Mouse (Mus musculus): ENCODE measurements around the gene Asb5.
"Not testable (repeated sequence)": the region's sequence is repeated elsewhere in the genome, so short reads cannot be mapped to it uniquely, and the experiment has no call there.

The Asb5 gene

GRCm38 (mm10) chr8:54541331-54541730 is 12.0 kb downstream of the Asb5 start:
- DNase-seq = no peak

- DNase-seq = no peak
Measured at GRCm38 (mm10) chr8:54548383-54548782, 19.0 kb downstream of the Asb5 start.

DNA sequence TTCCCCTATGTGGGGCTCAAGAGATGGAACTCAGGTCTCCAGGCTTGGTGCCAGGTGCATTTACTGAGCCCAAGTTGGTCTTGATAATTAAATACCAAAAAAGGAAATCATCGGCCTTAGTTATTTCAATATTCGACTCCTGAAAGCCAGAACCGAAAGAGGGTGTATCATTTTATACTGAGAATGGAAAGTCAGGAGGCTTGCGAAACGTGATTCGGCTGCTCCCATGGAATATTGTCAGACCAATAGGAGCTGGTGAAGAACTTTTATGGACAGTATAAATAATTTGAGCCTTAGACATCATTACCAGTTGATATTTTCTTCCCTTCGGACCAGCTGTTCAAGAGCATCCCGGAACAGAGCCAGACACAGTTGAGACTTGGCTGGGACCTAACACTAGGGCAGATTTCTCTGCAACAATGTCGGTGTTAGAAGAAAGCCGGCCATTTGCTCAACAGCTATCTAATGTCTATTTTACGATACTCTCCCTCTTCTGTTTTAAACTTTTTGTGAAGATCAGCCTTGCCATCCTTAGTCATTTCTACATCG is 20.7 kb downstream of the Asb5 start:
- no peak for DNase-seq

- no peak for DNase-seq
Measured at GRCm38 (mm10) chr8:54554921-54555320, 25.5 kb downstream of the Asb5 start.

DNA sequence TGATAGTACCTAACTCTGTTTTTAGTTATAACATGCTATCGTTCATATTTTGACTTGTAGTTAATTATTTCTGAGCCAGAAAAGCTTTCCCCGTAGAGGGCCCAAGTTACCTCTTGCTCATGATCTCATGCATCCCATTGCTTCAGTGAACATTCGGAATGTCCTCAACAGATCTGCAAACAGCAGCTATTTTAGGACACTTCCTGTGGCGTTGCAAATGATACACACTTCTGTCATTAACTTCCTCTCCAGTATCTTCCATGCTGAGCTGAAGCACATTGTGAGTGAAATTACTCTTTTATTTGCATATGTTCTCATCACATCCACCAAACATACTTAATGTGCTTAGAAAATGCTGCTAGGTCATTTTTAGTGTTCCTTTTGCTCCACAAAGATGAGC is 32.8 kb downstream of the Asb5 start:
- no peak for DNase-seq

- no peak for DNase-seq
Measured at GRCm38 (mm10) chr8:54565181-54565580, 35.8 kb downstream of the Asb5 start.

- DNase-seq = no peak
Measured at GRCm38 (mm10) chr8:54565603-54566260, 36.4 kb downstream of the Asb5 start.

DNA sequence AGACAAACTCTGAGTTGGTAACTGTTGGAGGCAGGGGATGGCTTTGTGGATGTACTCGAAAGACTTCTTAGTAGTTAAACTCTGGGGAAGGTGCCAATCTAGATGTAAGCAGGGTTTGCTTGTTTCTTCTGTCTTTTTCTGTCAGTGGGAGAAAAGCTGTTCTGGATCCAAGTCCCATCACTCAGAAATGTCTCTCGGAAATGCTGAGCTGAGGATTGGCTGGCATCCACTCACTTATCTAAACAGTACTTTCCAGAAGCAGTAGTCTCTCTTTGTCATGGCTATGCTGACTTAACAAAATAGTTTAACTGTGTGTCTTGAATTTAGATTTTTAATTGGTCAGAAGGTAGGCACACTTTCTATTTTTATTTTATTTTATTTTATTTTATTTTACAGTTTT is 37.8 kb downstream of the Asb5 start:
- DNase-seq = no peak

DNA sequence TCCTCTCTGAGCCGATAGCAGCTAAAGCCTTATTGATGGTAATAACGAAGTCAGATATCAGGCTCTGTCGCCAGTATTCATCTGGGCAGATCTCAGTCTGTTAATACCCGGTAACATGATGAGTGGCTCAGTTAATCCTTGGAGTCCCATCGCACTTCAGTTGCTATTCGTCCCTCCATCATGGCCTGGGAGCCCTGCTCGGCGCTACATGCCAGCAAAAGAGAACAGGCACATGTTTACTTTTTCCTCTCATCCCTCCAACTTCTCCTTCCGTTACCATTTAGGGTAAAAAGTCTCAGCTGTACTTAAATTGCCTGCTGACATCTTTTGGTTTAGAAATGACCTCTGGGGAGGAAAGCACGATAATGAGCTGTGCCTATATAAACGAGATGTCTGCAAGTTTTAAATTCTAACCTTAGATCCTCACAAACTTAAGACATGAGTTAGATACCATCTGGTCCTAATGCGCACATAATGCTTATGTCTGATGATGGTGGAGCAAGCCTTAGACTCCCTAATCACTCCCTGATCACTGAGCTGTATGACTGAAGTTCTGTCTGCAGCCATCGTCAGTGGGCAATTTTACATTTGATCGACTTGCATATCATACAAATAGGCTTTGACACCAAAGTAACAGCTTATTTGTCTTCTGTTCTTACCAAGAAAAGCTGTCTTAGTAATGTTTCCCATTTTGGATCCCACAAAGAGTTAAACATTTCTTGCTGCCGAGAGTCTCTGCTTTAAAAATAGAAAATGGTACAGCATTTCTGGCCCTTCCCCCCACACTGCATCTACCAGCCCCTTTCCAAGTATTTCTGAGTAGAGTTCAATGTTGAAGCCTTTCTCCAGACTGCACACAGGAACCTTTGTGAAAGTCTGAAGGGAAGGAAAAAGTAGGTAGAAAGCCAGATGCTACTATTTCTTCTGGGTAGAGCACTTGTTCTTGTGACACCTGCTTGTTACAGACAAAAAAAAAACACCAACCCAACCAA is 41.5 kb downstream of the Asb5 start:
- no peak for DNase-seq

- no peak for DNase-seq
Measured at GRCm38 (mm10) chr8:54581436-54581835, 52.1 kb downstream of the Asb5 start.

DNA sequence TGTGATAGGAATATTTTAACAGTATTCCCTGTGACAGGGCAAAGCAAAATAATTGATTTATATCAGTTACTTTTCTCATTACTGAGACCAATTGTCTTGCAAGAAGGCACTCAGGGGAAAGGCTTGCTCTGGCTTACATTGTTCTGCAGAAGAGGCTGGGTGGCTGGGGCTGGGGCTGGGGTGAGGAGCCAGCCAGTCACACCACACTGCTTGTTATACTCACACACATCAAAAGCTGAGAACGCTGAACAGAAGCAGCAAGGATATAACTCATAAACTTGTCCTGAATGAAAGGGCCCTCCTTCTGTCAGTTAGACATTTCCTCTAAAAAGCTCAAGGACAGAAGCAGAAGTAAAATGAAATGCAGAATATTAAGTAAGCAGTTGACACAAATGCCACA is 53.5 kb downstream of the Asb5 start:
- DNase-seq = no peak

DNA sequence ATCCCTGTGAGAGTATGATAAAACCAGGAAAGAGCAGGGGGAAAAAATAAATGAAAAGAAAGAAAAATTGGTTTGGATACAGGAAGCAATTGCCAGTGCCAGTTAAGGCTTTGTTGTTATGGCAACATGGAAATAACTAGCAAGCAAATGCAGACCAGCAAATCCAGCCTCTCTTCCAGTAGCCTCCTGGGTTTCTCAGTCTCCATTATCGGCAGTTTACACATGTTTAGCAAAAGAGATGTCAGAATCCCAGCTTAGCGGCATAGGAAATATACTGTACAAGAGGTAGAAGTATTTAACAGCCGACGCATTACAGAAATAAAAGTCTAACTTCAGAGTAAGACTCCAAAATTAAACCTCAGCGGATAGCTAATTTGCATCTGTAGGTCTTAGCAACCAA is 65.3 kb downstream of the Asb5 start:
- no peak for DNase-seq

DNA sequence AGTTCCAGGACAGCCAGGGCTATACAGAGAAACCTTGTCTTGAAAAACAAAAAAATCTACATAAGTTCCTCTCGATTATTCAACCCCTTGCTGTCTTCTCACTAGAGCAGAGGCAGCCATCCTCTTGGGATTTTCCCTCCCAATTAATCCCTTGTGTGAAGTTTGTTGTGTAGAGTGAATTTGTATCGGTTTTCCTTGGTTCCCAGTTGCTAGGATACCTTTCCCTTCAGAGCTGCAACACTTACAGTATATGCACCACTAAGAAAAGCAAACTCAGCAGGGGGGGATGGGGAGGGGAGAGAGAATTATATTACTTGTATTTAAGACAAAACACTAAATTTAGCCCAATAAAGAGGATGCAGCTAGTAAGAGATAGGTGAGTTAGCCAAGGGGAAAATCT is 66.7 kb downstream of the Asb5 start:
- DNase-seq = no peak

- DNase-seq = no peak
Measured at GRCm38 (mm10) chr8:54596940-54597339, 67.6 kb downstream of the Asb5 start.

GRCm38 (mm10) chr8:54597386-54597785 is 68.0 kb downstream of the Asb5 start:
- DNase-seq = no peak

GRCm38 (mm10) chr8:54600671-54601251 is 71.4 kb downstream of the Asb5 start, which contains the start of gene Spata4:
Spata4 (plus strand) TSS chr8:54600781.
- DNase-seq = no peak

DNA sequence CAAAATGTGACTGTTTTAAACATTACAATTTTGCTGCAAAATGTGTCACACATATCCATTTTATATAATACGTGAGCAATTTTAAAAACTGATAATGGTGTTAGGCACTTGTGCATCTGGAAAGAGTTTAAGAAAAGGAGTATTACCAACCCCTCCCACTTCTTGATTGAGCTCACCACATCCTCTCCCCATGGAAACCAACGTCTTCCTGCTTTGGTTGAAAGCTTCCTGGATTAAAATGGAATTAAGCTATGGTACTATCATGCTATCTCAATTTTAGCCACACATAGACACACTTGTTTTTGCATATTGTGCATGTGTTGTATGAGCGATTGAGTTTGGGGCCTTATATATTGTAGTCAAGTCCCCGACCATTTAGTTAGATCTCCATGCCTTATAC is 74.1 kb downstream of the Asb5 start:
- DNase-seq = no peak

- no peak for DNase-seq
Measured at GRCm38 (mm10) chr8:54609336-54609735, 80.0 kb downstream of the Asb5 start.

DNA sequence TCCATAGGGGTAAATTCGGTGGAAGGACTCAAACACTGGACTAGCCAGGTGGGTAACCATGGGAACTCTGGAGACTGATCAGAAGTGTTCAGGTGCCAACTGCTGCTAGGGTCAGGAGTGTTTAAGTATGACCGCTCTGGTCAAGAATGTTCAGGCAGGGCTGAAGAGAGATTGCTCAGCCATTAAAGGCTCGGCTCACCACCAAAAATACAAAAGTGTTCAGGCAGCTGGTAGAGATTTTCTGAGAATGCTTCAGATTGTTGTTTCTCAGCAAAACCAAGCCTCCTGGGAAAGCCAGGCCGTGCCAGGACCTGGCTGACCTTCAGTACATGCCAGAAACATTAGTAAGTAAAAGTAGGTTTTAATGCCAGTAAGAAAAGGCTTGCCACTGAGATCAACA is 80.9 kb downstream of the Asb5 start:
- DNase-seq = no peak

DNA sequence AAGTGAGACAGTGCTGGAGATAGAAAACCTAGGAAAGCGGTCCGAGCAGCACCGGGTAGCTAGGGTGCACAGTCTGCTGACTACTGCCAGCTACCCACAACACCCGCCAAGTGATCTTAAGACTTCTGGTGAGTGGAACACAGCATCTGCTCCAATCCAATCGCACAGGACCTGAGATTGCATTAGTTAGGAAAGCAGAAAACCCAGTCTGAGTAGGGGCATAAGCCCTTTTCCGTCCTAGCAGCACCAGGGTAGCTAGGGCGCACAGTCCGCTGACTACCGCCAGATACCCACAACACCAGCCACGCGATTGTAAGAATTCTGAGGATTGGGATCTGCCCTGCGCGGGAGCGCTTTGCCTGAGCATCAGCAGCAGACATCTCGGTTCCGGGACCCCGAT is 87.3 kb downstream of the Asb5 start:
- not testable (repeated sequence) for DNase-seq
